Mouse (Mus musculus): ENCODE results near the gene Ptges2.

Ptges2 gene

DNA sequence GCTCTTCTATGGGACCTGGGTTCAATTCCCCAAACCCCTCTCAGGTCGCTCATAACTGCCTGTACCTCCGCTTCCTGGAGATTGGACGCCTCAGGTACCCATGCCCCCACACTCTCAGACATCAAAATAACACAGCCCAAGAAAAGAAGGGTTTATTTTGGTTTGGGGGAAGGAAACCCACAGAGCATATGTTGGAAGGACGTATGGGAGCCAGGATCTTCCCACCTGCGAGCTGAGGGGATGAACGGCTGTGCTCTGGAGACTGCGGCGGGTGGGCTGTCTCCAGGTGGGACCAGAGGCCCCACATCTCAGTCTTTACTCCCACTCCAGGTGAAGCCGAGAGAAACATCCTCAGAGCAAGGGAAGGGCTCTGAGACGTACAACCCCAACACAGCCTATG, 18.7 kb upstream of the Ptges2 start:
- DNase-seq: no peak

DNA sequence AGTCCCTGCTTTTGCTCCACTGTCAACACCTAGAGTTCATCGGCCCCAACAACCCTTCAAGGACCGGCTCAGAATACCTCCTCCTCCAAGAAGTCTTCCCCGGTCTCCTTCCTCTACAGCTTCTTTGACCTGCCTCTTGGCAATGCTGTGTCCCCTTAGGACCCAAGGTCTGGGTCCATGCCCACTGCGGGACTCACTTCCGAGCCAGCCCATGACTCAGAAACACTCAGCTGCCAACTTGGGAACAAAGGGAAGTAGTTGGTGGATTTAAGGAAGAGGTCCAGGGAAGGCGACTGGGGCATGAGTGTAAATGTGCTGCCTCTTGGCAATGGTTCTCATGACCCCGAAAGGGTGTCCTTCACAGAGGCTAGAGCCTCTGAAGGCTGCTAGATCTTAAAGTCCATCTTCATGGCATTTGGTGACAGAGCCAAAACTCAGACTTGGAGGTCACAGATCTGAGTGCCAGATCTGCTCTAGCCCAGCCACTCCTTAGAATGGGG, 15.6 kb upstream of the Ptges2 start:
- DNase-seq: no peak

DNA sequence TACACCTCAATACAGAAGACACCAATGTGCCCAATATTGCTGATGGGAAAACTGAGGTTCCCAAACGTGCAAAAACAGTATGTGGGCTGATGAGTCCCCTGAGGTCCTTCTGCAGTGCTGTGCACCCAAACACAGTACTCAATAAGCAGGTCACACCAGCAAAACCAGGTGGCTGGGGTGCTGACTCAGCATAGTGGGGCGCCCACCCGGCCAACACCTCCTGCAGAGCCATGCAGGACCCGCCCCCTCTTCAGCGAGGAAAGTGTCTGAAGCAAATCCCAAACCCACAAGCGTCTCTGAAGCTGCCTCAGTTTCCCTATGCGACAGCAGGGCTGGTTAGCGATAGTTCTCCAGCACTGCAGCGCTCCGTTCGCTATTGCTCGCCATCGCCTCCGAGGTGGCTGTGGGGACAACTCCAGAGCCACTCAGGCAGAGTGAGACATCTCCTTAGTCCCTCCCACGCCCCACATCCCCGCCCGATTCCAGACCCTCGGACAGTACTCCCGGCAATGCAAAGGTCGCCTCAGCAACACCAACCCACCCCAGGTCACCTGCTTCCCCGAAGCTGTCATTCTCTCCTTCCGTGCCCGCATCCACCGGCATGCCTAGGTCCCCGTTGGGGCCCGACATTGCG, 14.4 kb upstream of the Ptges2 start:
- peak; percentile 69 for DNase-seq

DNA sequence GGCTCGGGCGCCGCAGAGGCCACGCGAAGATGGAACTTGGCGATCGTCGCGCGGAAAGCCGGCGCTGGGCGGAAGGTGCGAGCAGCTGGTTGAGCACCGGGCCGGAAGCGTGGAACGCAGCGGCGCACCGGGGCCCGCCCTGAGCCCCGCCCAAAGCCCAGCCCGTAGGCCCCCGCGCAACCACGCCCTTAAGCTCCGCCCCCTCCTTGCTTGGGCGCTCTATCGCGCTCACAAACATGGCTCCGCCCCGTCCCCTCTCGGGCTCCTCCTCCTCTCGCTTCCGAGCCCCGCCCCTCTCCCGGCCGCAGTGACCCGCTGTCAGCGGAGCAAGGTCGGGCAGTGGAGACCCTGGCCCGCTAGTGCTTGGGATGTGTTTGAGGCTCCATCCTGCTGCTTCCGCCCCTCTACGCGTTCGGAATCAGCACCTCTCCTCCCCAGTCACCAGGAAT, 13.9 kb upstream of the Ptges2 start, which contains the start of gene 1110008P14Rik:
TSS of gene 1110008P14Rik (minus strand) at position 164 of the 449 bp plus-strand sequence.
- DNase-seq: peak; percentile 94

DNA sequence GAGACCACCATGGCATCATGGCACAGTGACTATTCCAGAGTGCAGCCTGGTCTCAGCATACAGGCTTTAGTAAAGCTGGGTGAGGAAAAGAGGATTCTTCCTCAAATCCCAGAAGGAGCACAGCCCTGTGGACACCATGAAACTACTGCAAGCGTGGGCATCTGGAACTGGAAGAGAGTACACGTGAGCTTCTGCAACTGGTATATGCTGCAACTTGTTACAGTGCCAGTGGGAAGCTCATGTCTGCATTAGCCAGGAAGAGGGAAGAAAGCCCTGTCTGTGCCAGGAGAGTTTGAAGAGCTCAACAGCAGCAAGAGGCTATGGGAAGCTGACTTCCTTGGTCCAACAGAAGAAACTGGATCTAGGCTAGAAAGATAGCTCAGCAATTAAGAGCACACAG, 13.0 kb upstream of the Ptges2 start:
- DNase-seq: no peak

DNA sequence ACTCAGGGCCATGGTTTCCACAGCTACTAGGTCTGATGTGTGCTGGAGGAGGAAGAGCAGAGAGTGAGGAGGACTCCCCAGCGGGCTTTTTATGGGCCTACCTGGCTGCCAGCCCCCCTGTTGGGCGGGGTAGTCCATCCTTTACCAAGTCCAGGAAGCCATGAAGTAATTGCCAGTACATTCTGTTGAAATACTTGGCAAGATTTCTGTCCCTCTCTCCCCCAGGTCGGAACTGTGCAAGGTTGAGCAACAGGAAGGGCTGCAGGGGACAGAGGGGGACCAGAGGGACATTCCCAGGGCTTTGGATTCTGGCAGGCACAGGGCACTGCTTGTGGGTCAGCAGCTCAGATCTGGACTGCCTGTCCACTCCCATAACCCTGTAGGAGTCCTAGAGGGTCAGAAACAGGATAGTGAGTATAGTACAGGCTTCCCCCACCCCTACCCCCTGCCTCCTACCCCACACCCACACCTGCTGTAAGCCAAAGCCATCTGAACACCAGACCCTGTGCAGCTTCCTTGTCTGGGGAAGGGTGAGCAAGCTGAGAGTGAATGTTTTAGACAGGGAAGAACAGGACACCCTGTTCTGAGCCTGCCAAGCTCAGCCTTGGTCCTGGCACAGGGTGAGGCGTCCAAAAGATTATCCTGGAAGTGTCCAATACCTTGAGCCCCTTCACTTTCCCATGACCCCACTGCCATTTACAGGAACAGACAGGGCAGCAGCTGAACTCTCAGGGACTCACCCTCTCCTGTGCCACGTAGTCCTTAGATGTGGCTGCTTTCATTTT, 7.8 kb upstream of the Ptges2 start, which contains the start of gene Lcn2:
TSS of gene Lcn2 (minus strand) at position 547 of the 785 bp plus-strand sequence.
- DNase-seq: no peak

DNA sequence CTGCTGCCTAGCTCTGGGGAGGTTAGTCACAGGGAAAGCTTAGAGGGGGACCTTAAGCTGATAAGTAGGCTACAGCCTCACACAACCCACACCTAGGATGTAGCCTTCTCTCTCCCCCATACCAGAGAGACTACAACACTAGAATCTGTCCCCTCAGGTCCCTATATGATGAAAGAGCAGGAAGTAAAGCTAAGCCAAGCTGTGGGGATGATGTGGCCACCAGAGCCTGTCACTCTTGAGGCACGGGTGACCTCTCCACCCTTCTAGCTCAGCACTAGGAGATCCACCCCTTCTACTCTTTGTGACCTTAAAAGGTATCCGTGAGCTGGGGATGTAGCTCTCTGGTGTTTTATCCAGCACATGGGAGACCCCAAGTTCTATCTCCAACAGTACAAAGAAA, 6.5 kb upstream of the Ptges2 start:
- no peak for DNase-seq

DNA sequence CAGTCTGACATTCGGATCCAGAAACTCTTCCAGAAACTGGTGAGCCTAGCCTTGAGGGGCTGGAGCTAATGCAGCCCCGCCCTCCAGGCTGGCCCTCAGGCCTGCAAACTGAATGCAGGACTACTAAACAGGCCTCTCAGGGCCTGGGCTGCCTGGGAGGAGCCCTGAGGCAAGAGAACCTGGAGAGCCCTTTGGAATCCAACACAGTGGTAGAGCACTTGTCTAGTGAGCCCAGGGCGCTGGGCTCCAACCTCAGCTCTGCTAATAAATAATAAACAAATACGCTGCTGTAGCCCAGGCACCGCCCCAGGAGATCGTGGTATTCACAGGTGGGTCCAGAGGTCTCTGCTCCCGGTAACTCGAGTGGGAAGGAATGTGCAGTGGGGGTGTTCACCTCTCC, 4.8 kb upstream of the Ptges2 start:
- DNase-seq: no peak

DNA sequence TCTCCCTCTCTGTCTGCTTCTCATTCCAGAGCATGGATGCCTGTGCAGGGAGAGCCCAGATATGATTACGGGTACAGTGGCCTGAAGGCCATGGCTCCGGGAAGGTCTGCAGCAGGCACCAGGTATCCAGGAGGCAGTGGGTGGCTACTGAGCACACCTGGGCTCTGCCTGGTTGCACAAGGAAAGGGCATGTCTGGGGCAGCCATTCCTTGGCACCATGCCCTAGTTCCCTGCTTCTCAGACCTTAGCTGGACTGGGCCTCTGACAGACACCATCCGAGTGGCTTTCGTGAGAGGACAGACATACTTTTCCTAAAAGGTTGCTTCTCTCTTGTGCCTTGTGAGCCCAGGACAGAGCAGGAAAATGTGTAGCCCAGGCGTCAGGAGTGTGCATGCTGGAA, 3.6 kb upstream of the Ptges2 start:
- no peak for DNase-seq

DNA sequence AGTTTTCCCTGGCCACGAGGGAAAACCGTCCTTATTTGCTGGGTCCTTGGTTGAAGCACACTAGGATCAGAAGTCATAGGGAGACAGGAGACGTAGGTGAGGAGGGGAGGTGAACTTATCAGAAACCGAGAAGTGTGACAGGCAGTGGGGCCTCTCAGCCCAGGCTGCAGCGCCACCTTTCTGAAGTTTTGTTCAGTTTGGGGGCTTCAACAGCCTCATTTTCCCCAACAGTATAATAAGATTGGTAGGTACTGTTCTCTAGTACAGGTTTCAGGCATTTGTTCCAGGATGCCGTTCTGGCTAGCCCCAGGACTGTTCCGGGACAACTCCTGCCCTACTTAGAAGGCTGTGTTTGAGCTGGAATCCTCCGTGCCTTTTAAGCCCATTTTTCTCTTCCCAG, 723 bp upstream of the Ptges2 start:
- DNase-seq: no peak

DNA sequence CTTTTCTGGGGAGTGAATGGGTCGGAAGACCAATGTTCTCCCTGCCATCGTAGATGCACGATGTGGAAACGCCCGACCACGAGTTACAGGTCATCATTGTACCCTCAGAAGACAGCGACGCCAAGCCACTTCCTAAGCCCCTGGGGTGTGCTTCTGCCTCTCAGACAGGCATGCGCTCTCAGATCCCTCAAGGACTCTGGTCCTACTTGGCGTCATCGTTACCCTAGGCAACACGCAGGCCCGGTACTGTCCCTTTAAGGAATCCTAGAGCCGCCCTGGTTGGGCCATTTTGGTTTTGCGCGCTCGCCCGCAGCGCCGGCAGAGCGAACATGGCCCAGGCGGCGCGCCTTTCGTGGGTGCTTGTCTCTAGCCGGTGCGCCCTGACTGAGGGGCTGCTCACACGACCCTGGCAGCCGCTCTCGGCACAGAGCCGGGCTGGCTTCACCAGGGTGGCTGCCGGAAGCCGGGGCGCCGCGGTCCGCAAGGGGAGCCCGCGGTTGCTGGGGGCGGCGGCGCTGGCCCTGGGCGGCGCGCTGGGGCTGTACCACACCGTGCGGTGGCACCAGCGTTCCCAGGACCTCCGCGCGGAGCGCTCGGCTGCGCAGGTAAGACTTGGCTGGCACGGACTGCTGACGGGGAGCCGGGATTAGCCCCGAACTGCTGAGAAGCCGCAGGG, 388 bp downstream of the Ptges2 start:
- peak; percentile 91 for DNase-seq

DNA sequence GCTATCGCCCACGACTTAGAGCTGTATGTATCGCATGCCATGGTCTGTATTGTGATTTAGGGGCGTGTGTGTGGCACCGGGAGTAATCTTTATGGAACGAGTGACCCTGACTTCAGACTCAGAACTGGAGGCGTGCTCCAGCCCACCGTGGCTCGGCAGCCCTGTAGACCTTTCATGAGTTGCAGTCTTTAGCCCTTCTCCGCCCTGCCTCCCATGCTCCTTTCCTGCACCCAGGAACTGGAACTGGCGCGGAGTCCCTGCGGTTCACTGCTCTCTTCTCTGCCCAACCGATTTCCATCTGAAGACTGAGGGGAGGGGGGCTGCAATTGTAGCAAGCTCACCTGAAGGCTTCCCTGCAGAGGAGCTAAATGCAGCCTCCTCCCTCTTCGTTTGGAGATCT, 999 bp downstream of the Ptges2 start:
- no peak for DNase-seq

DNA sequence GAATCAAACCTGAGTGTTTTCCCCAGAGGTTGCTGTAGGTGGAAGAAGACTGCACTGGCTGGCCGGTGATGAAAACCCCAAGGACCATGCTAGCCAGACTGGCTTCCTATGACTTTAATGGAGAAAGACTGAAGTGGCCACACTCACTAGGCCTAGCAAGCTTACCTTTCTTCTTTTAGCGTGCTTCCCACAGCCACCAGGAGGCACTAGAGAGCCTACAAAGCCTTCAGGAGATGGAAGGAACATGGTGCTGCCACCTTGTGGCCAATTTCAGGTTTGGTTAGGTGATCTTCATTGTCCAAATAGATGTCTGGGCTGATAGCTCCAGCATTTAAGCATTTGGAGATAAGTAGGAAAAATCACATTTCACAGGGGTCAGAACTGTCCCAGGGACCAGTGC, 9.0 kb downstream of the Ptges2 start:
- DNase-seq: peak; percentile 97

DNA sequence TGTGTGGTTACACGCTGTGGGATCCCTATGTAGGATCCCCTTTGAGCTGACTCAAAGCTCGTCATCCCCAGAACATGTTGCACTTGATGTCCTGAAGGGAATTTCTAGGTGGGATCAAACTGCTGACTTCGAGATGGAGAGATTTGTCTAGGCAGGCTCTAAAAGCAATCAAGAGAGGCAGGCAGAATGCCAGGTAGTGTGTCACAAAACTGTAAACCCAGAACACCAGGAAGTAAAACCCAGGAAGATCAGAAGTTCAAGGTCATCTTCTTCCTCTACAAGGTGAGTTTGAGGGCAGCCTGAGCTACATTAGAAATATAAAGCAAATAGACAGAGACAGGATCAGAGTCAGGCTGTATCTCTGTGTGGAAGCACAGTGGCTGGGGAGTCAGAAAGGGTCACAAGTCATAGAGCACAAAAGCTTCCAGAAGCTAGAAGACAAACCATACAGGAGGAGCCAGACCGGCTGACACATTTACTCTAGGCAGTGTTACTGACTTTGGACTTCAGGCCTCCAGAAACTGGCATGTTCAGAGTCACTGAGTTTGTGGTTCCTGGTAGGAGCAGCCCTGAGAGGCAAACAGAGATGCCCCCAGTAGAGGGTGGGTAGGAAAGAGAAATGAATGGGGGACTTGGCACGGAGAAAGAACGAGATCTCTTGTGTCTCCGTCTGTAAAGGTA, 11.6 kb downstream of the Ptges2 start:
- DNase-seq: no peak

DNA sequence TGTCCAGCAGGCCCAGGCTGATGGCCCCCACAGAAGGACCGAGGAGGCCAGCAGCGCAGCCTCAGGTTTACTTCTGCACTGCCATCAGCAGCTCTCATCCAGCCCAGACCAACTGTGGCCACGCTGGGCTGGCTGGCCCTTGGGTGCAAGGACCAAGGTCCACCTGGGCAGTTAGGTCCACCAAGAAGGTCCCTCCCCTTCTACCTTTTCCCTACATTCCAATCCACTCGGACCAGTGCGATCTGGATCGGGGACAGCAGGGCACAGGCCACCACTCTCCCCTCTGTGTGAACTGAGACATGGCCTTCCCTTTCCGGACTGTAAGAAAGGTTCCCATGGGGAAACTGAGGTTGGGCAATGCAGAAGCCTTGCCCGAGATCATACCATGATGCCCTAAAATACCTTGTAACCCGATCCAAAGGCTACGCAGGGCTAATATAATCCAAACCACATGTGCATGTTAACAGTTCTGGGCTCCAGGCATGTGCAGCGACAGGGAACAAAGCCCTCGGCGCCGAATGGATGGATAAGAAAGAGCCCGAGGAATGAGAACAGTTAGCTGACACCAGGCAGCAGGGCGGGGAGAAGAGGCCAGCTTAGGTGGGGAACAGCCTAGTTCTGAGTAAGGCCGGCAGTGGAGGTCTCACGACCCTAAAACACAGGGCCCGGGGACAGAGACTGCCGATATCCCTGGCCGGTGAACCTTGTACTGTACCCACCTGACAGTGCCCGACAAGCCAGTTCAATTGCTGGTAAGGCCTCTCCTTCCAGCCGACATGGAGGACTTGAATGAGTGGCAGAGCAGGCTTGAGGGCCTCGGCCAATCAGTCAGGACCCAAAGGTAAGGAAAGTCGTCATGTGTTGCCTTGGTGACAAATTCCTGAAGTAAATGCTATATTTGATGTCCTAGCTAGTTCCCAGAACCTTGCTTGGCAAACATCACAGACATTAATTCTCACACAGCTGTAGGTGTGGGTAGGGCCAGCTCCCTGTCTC, 13.0 kb downstream of the Ptges2 start:
- no peak for DNase-seq

DNA sequence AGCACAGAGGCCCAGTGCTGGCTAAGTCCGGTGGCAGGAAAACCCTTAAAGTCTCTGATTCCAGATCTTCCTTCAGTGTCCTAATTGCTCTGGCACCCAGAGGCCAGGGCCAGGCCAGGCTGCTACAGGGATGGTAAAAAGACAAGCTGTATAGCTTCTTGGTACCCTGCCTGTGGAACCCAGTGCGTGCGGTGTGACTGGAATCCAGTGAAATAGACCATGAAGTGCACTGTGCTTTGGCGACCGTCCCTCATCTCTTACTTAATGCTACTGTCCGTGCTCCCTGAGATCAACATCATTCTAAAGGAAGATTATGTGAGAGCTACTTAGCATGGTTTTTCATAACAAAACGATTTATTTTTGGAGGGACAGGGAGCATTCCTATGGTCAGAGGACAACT, 15.7 kb downstream of the Ptges2 start:
- DNase-seq: no peak

DNA sequence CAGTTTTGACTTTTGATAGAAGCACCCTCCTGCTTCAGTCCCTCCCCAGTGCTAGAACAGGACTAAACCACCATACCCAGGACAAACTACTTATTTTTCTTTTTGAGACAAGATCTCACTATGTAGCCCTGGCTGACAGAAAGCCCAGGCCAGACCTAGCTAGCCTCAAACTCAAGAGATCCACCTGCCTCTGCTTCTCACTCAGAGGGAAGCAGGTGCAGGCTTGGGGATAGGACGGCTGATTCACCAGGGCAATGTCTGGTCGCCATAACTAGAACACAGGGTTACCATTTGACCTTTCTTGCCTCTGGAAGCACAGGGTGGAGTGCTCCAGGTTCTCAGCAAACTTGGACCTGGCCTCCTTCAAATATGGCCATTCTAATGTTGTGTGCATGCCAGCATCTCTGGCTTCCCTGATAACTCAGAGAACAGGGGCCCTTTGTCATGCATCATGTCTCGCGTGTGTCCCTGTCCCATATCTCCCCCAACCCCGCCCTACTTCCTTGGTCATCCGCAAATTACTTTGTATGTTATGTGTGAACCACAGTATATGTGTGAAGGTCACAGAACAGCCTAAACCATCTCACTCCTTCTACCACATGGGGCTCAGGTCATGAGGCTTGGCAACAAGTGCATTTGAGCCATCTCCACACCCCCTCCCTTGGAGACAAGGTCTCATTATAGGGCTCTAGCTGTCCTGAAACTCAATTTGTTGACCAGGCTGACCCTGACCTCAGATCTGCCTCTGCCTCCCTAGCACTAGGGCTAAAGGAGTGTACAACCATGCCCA, 17.2 kb downstream of the Ptges2 start:
- no peak for DNase-seq

DNA sequence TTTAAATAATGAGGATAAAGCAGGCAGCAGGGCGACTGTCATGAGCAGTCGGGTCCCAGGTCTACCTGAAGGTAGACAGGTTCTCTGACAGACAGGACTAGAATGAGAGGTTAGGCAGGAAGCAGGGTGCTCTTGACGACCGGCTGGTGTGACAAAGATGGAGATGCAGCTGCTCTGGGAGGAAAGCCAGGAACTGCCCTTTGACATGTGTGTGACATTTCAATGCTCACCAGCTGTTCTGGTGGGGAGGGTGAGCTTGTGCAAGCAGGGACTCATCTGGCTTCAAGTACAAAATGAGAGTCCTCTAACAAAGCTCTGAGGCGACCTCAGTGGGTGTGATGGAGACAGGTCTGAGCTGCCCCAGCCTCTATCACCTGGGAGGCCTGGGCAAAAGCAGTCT, 18.2 kb downstream of the Ptges2 start:
- no peak for DNase-seq

DNA sequence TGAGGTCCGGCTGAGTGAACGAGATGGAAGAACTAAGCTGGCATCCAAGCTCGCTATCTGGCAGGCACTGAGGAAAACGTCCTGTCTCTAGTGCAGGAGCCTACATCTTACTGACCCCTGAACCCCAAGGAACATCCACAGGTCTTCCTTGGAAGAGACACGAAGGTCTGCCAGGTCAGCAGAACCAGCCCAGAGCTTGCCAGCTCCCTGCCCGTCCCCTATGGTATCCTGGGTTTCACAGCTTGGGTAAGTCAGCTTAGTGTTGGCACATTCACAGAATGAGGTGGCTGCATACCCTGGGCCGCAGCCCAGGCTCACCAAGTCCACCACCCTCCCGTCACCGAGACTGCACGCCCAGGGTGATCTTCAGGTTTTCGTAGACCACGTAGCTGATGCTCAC, 20.1 kb downstream of the Ptges2 start:
- DNase-seq: no peak

DNA sequence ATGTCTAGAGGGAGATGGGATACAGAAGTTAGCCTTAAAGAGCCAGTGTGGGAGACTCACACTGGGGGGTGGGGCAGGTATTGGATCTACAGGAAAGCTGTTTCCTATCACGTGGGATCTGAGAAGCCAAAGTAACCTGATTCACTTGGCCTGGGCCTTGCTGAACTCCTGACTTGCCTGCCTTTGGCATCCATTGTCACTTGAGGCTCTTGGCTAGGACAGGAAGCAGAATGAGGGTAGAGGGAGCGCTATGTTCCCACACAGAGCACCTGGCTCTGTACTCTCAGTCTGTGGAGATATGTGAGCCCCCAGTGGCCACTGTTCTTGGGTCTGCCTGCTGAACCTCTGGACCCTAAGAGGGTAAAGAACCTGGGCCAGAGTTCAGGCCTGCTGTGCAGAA, 20.9 kb downstream of the Ptges2 start:
- DNase-seq: no peak

DNA sequence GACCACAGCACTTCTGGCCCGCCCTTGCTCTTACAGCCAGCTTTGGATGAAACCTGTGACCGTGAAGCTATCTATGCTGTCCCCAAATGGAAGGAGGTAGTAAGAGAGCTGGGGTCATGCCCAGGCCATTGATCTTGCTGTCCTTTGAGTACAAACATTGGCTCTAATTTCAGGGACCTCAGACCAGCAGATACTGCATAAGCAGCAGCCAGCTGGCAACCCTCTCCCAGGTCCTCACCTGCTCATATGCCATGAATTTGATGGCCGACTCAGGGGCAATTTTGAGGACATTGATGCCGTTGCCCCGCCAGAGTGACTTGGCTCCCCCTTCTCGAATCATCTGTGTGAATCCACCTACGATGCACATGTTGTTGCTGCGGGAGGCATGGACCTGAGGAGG, 21.8 kb downstream of the Ptges2 start:
- DNase-seq: no peak

Measured in cerebellum, adult 9-10 months (tissue).